Mouse (Mus musculus) cortical plate, adult 2 months (tissue): Measurements from ENCODE around the gene Gsap.

Source experiments
- CTCF ChIP-seq: fragments of 200-500 bp; IDR thresholded peaks from 2 replicates; pipeline ENCODE4 v1.5.1; 2011; ENCODE audit warnings: mild to moderate bottlenecking, control low read depth, low read length; ENCODE audit not compliant: insufficient read depth; ENCODE audit errors: extremely low read depth
- POLR2A ChIP-seq: fragments of 200-500 bp; IDR thresholded peaks from 2 replicates; pipeline ENCODE4 v1.6.1; 2011; ENCODE audit warnings: mild to moderate bottlenecking, low read length, control low read depth; ENCODE audit not compliant: insufficient read depth; ENCODE audit errors: extremely low read depth

- TF ChIP-seq CTCF (no peak), POLR2A (no peak)
These were observed 146.1 kb downstream of the Gsap start for GRCm38 (mm10) chr5:21332119-21332518.
